Mouse (Mus musculus) MEL (cell line): Measurements from ENCODE around the gene Lmf2. TPM values are rescaled to one million over a fixed set of nuclear protein-coding genes. Genes with fewer than 3 reads are reported as not detected.

Experiments
- DNase-seq: peaks from one replicate; pipeline ENCODE4 v3.0.0; 2011; ENCODE audit warnings: low read depth, low spot score
- H3K27ac ChIP-seq: 2 replicates; pipeline ENCODE4 v1.5.1; 2012; ENCODE audit warnings: low read depth, mild to moderate bottlenecking, control low read depth, low read length, moderate library complexity; ENCODE audit not compliant: control insufficient read depth
- H3K27me3 ChIP-seq, 2 experiments: fragments of 150-350 bp in 1 of 2; sonication (generic) in 1 of 2; 2 replicates each; pipeline ENCODE4 v1.6.1; 2012; ENCODE audit warnings: low read length in 2 of 2, mild to moderate bottlenecking in 2 of 2, improper control_type of control experiment in 1 of 2, moderate library complexity in 1 of 2; ENCODE audit not compliant: insufficient read depth in 2 of 2, control insufficient read depth in 1 of 2
- H3K36me3 ChIP-seq, 2 experiments: 2 replicates each; pipeline ENCODE4 v1.6.1; 2012 to 2014; ENCODE audit warnings: low read length in 2 of 2, improper control_type of control experiment in 1 of 2, inconsistent platforms in 1 of 2, mild to moderate bottlenecking in 1 of 2; ENCODE audit not compliant: insufficient read depth in 2 of 2, control insufficient read depth in 1 of 2
- H3K4me1 ChIP-seq, 2 experiments: fragments of 150-350 bp in 1 of 2; sonication (generic) in 1 of 2; 2 replicates each; pipeline ENCODE4 v1.6.1; 2012; ENCODE audit warnings: low read length in 2 of 2, improper control_type of control experiment in 1 of 2, mild to moderate bottlenecking in 1 of 2; ENCODE audit not compliant: insufficient read depth in 2 of 2, control insufficient read depth in 1 of 2
- H3K4me3 ChIP-seq, 2 experiments: fragments of 150-350 bp in 1 of 2; sonication (generic) in 1 of 2; 2 replicates each; pipeline ENCODE4 v1.5.1; 2012; ENCODE audit warnings: low read depth in 2 of 2, low read length in 2 of 2, mild to moderate bottlenecking in 2 of 2, moderate library complexity in 2 of 2, control low read depth in 1 of 2, improper control_type of control experiment in 1 of 2; ENCODE audit not compliant: control insufficient read depth in 1 of 2, insufficient read depth in 1 of 2
- H3K79me2 ChIP-seq: 2 replicates; pipeline ENCODE4 v1.6.1; 2012; ENCODE audit warnings: mild to moderate bottlenecking, low read length, moderate library complexity; ENCODE audit not compliant: control insufficient read depth, poor library complexity, insufficient read depth
- H3K9ac ChIP-seq: 2 replicates; pipeline ENCODE4 v1.6.1; 2012; ENCODE audit warnings: low read depth, mild to moderate bottlenecking, control low read depth, low read length, moderate library complexity; ENCODE audit not compliant: control insufficient read depth, poor library complexity, severe bottlenecking
- H3K9me3 ChIP-seq: fragments of 150-350 bp; sonication (generic); replicated peaks from 2 replicates; pipeline ENCODE4 v1.6.1; 2012; ENCODE audit warnings: mild to moderate bottlenecking, low read length, improper control_type of control experiment, moderate library complexity; ENCODE audit not compliant: insufficient read depth
- ETS1 ChIP-seq: IDR thresholded peaks from 2 replicates; pipeline ENCODE4 v1.6.1; 2012; ENCODE audit warnings: low read depth, mild to moderate bottlenecking, inconsistent platforms, low read length, improper control_type of control experiment, moderate library complexity
- MAFK ChIP-seq: IDR thresholded peaks from 2 replicates; pipeline ENCODE4 v1.6.1; 2011; ENCODE audit warnings: low read depth, mild to moderate bottlenecking, low read length, improper control_type of control experiment, borderline replicate concordance
- NELFE ChIP-seq: IDR thresholded peaks from 2 replicates; pipeline ENCODE4 v1.6.1; 2011; ENCODE audit warnings: low read depth, low read length, improper control_type of control experiment
- POLR2A ChIP-seq, 2 experiments: IDR thresholded peaks; 2 replicates each; pipeline ENCODE4 v1.6.1; 2011 to 2012; ENCODE audit warnings: low read length in 2 of 2, mild to moderate bottlenecking in 2 of 2, control low read depth in 1 of 2, improper control_type of control experiment in 1 of 2, low read depth in 1 of 2, moderate library complexity in 1 of 2; ENCODE audit not compliant: control insufficient read depth in 1 of 2, insufficient read depth in 1 of 2, poor library complexity in 1 of 2
- TBP ChIP-seq: IDR thresholded peaks from 2 replicates; pipeline ENCODE4 v1.8.0; 2011; ENCODE audit warnings: low read depth, low read length, improper control_type of control experiment
- TCF12 ChIP-seq: IDR thresholded peaks from 2 replicates; pipeline ENCODE4 v1.6.1; 2014; ENCODE audit warnings: low read depth, mild to moderate bottlenecking, inconsistent platforms, low read length, improper control_type of control experiment, moderate library complexity
- USF1 ChIP-seq: IDR thresholded peaks from 2 replicates; pipeline ENCODE4 v1.6.1; 2014; ENCODE audit warnings: low read depth, mild to moderate bottlenecking, inconsistent platforms, low read length, improper control_type of control experiment, moderate library complexity
- USF2 ChIP-seq, 2 experiments: IDR thresholded peaks; 2 replicates each; pipeline ENCODE4 v1.6.1; 2011 to 2012; ENCODE audit warnings: improper control_type of control experiment in 2 of 2, low read length in 2 of 2, borderline replicate concordance in 1 of 2, inconsistent platforms in 1 of 2, low read depth in 1 of 2, mild to moderate bottlenecking in 1 of 2; ENCODE audit not compliant: insufficient read depth in 1 of 2
- ZMIZ1 ChIP-seq: IDR thresholded peaks from 2 replicates; pipeline ENCODE4 v1.6.1; 2012; ENCODE audit warnings: low read depth, mild to moderate bottlenecking, inconsistent platforms, low read length, improper control_type of control experiment, moderate library complexity
- polyA plus RNA-seq, 2 experiments: library from polyadenylated mRNA; stranded (reverse) in 1 of 2; unstranded in 1 of 2; fragments of >175 nt in 1 of 2; fragments of >200 nt in 1 of 2; gene quantifications; 2 replicates each; pipeline versions ENCODE4 v1.2.1 to v1.2.4; 2012; ENCODE audit warnings: low replicate concordance in 2 of 2, low read depth in 1 of 2; ENCODE audit not compliant: insufficient read length in 2 of 2, insufficient read depth in 1 of 2, missing spikeins in 1 of 2
- total RNA-seq: library from RNA; depleted of rRNA; stranded (reverse); fragments of 300-350 nt; gene quantifications from 2 replicates; pipeline ENCODE4 v1.2.3, GENCODE M21; 2012

Gene Lmf2
- total and polyA plus RNA-seq, 3 experiments, result 14.5 to 52.0 TPM; not detected in 1

DNA sequence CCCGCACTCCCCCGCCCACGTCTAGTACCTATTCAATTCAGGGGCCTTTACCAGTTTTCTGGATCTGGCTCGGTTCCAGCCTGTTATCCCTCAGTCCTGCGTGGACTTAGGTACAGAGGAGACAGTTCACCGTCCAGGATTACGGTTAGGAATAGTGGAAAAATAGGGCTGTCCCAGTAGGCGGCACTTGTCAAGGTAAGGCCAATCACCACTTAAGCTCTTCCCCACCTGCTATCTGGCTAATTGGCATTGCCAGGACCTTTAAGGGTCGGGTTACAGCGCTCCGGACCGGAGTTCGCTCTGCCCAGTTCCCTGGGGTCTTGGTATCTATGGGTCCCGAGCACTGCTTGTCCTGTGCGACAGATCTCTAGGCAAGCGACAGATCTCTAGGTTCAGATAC lies 21.5 kb upstream of the Lmf2 start, which contains the start of gene Tymp:
TSS of gene Tymp (minus strand) at position 83 of the 400 bp plus-strand sequence.
- TF ChIP-seq ZMIZ1, result no peak
- no peak for TF ChIP-seq USF1
- TF ChIP-seq TCF12, result no peak
- TF ChIP-seq TBP, result no peak
- no peak for TF ChIP-seq NELFE
- no peak for DNase-seq
- Histone ChIP-seq H3K4me1 (peaks cover 0 to 11% of the 10 kb centered on the region in 2 experiments; a peak in 1 of 4 replicates), H3K9me3 (no peaks in the 10 kb centered on the region), H3K27ac (no peak within 1 kb of the TSS), H3K27me3 (no peaks in the 10 kb centered on the region), H3K4me3 (no peak within 1 kb of the TSS), H3K9ac (no peak within 1 kb of the TSS), H3K36me3 (peaks cover 0 to 10% of the 10 kb centered on the region in 2 experiments; a peak in 2 of 4 replicates), H3K79me2 (peaks cover 18% of the 10 kb centered on the region)

DNA sequence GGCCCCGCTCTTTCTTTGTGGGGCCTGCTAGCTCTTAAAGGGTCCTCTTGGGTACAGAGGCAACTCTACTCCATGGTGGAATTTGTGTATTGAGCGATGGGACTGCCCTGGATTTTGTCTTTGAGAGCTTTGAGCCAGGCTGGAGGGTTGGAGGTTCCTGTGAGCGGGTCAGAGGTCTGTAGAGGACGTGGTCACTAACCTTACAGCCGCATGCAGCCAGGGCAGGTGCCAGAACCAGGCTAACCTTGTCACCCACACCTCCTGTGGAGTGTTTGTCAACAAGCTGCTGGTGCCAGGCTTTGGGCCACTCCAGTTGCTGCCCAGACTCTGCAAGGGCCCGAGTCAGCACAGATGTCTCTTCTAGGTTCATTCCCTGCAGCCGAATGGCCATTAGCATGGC lies 20.6 kb upstream of the Lmf2 start:
- H3K4me1 ChIP-seq, result peaks cover 0 to 11% of the 10 kb centered on the region in 2 experiments; a peak in 1 of 4 replicates

DNA sequence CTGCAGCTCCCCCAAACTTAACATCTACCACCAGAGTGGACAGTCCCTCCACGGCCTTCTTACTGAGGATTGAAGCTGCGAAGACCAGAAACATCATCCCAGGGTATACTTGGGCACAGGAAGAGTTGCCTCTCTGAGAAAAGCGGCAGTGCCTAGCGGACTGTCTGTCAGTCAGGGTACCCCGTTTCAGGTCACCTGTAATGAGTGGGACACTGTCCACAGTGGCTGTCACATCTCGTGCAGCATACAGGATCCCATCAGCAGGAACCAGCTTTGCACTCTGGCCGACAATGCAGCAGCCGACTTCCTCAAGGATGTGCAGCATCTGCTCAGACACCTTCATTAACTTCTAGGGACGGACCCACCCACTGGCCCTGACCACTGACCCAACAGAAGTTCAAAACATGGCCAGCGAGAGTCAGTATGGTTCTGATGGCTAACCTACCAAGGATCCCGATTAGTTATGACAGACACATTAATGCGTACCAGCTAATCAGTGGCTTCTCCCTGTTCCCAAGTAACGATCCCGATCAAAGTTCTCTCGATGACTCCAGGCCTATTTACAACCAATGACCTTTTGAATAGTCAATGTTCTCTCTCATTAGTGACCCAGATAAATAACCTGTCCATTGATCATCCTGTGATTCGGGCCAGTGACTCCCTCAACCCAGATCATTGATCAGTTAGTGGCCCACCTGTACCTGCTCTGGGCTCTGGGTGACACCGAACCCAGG lies 19.5 kb upstream of the Lmf2 start:
- Histone ChIP-seq H3K27ac (no peak overlapping the region), H3K4me3 (no peak overlapping the region), H3K27me3 (no peaks in the 10 kb centered on the region), H3K9ac (no peak overlapping the region), H3K4me1 (peaks cover 0 to 8% of the 10 kb centered on the region in 2 experiments; a peak in 1 of 4 replicates), H3K79me2 (peaks cover 20% of the 10 kb centered on the region), H3K9me3 (no peaks in the 10 kb centered on the region), H3K36me3 (peaks cover 5 to 9% of the 10 kb centered on the region in 2 experiments; a peak in 3 of 4 replicates)
- no peak for DNase-seq
- TF ChIP-seq POLR2A (IDR thresholded peaks at IDR 0.05; ENCODE audit: control insufficient read depth in 1 of 2, insufficient read depth in 1 of 2, low read depth in 1 of 2, low read length in 2 of 2, poor library complexity in 1 of 2), result no peak
- no peak for TF ChIP-seq MAFK
- no peak for TF ChIP-seq USF2 (IDR thresholded peaks at IDR 0.05; ENCODE audit: borderline replicate concordance in 1 of 2, insufficient read depth in 1 of 2, low read depth in 1 of 2, low read length in 2 of 2)

More for the DNA sequence above, 20.6 kb upstream of the Lmf2 start:
- Histone ChIP-seq H3K36me3 (peaks cover 5 to 10% of the 10 kb centered on the region in 2 experiments; a peak in 3 of 4 replicates), H3K9me3 (no peaks in the 10 kb centered on the region), H3K4me3 (no peak overlapping the region), H3K79me2 (peaks cover 20% of the 10 kb centered on the region), H3K27ac (no peak overlapping the region), H3K27me3 (no peaks in the 10 kb centered on the region), H3K9ac (no peak overlapping the region)
- TF ChIP-seq ETS1, result no peak
- no peak for DNase-seq
